Mouse (Mus musculus) neutrophil, adult 5-6 weeks (primary cell): Measurements from ENCODE around the gene Tmprss15. TPM values are rescaled to one million over a fixed set of nuclear protein-coding genes. Genes with fewer than 3 reads are reported as not detected.

Experiments
- ATAC-seq: fragments of 151-379, 151-347 bp; 2 replicates; pipeline ENCODE4 v1.8.0; 2017; ENCODE audit warnings: mild to moderate bottlenecking, moderate TSS enrichment; ENCODE audit not compliant: insufficient number of reproducible peaks, poor library complexity, low FRiP score, severe bottlenecking; ENCODE audit errors: extremely low read depth
- total RNA-seq: library from RNA; stranded (forward); fragments of 200-1000 nt; gene quantifications from 2 replicates; pipeline ENCODE4 v1.2.3, GENCODE M21; 2017

Gene Tmprss15
- not detected in 2 replicates for total RNA-seq

DNA sequence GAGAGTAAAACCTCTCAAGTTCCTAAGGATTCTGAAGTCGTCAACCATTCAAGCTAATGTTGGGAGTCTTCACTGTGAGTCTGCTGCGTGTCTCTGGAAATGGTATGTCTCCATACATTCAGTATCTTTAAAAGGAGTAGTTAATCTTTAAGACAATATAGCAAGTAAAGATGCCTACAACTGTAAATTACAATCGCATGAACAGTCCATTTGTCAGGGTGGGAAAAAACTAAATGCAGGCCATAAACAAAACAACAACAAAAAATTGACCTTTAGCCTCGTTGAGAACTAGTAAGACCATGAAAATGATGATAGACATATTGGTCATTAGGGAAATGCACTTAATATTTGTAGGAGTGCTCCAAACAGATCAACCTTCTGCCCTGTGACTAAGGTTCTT lies at the start of gene Tmprss15:
TSS of gene Tmprss15 (minus strand) at position 101 of the 400 bp plus-strand sequence.
- ATAC-seq = no peak

GRCm38 (mm10) chr16:79114879-79115278 lies 24.0 kb upstream of the Tmprss15 start:
- ATAC-seq = no peak

- no peak for ATAC-seq
These were observed 18.6 kb upstream of the Tmprss15 start for GRCm38 (mm10) chr16:79109516-79109915.

GRCm38 (mm10) chr16:79108969-79109368 lies 18.1 kb upstream of the Tmprss15 start:
- no peak for ATAC-seq

DNA sequence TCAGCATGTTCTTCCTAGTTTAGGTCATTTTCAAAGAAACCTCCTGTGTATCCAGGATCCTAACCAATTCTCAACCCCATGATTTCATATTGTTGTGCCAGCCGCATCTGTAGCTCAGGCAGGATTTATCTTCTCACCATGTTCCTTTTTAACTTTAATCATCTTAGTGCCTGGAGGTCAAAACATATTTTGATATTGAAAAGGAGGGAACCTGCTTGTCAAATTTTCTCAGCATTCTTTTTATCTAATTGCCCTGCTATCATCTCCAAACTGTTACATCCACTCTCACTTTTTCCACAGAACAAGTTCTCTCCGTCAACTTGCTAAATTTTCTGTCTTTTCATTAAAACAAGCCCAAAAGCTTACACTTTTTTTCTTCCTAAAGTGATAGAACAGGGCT lies 9.4 kb upstream of the Tmprss15 start:
- ATAC-seq = no peak

DNA sequence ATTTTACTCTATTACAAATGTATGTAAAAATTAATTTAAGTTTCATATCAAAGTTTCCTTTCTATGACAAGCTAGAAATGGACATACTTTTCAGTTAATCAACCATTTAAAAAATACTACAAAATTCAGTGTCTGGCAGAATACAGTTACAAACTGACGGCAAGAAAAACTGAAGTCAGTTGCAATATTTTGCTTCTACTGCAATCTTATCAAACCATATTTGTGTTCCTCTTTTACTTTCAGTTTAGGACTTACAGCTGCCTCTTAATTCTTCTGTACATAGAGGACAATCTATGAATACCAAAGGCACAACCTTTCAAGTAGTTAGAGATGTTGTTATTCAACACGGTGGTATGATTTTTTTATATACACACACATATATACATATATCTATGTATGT lies 7.4 kb upstream of the Tmprss15 start:
- no peak for ATAC-seq

DNA sequence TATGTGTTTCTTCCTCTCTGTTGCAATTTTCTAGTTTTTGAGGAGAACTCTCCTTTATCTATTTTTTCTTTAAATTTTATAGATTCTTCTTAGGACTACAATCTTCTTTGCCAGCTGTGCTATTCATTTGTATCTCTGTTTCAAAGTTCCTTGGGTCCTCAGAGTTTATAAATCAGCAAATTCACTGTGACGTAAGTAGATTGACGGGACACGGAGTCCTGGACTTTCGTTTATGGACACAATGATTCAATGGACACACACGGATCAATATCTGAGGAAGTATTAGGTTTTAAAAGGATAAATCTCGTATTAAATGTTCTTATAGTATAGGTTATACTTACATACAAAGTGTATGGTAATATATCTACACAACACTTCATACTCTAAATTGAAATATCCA lies 4.3 kb downstream of the Tmprss15 start:
- no peak for ATAC-seq

DNA sequence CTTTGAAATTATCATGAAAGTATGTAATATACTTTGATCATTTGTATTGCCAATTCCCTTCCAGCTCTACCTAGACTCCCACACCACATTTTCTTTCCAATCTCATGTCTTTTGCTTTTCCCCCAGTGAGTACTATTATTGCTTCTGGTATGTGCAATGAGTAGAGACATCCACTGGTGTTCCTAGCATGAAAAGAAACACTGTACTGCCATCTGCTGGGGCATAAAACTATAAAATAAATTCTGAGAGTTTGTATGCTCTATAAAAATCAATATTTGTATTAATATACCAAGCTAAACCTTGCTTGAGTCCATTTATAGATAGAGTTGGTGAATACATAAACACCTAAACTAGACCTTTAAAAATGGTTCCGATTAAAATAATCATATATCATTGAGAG lies 27.0 kb downstream of the Tmprss15 start:
- no peak for ATAC-seq

DNA sequence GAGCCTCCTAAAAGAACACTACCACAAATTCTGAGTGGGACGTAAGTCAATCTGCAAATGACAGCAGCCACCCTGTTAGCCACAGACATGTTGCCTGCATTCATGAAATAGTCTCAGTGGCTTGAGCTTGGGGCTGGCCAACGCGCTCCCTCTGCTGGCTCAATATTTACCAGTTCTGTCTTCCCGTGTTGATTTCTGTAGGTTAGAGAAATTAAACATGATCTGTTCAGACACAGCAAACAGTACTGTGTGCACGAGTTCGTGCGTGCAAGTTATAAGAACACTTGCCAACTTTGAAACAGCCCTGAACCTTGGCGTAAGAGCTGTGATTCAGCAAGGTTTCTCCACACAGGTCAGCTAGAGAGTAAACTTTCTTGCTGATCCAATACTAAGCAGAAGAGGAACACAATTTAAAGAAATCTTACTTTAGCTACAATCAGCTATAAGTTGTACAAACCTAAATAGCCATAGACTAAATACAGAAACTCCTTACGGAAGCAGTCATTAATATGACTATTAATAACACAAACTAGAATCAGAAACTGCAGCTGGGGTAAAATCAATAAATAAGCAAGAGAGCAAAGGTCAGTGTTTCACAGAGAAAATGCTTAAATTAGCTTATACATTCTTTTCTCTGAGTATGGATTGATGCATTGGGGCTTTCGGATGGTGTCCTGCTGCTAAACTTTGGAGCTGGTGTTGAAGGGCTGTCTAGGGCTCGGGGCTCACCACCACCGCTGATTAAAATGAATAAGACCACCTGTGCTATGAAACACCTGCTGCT lies 31.9 kb downstream of the Tmprss15 start:
- no peak for ATAC-seq

DNA sequence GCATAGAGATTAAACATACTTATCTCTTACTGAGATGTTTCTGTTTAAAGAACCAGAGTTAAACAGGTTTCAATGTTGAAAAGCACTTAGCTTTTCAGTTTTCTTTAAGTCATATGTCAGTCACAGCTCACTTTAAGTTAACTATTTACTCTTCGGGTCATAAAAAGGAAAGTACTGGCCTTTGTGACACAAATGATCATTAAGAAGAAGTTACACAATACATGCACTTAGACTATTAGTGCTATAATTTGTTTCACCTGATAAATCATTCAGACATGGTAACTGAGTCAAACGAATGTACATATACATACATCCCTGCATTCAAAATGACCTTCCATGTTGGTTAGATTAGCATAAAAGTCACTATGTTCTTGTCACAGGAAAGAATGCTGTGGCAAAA lies 58.3 kb downstream of the Tmprss15 start:
- no peak for ATAC-seq

DNA sequence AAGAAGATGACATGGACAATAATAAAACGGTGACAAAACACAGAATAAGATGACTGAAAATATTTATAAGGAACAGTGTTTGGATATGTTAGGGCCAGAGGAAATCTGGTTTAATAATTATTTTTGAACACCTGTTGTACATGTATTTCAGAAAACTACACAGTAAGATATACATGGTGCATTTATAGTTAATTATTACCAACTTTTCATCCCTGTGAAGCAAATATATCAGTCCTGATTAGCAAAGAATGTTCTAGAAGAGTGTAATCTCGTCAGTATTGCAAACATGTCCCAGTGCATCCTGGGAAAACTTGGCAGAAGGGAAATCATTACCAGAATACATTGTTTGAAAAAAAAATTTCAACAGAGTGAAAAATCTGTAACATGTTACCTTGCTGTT lies 88.1 kb downstream of the Tmprss15 start:
- ATAC-seq = no peak

DNA sequence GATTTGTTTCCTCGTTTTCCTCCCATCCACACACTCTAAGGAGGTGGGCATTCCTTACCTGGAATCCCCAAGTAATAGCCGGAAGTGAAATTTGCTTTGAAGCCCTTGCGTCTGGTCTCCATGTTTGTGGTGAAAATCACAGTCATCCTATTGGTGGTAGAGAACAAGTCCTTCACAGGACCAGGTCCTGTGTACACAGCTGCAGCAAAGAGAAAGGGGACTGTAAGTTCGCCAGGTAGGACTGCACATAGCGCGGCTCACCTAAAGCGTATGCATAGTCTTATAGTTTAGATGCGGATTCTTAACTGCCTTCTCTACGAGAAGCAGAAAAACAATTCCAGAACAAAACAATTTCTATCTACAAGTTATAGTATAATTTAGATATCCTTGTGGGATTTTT lies 89.2 kb downstream of the Tmprss15 start:
- no peak for ATAC-seq

GRCm38 (mm10) chr16:78976384-78976783 lies 114.5 kb downstream of the Tmprss15 start:
- ATAC-seq = no peak

DNA sequence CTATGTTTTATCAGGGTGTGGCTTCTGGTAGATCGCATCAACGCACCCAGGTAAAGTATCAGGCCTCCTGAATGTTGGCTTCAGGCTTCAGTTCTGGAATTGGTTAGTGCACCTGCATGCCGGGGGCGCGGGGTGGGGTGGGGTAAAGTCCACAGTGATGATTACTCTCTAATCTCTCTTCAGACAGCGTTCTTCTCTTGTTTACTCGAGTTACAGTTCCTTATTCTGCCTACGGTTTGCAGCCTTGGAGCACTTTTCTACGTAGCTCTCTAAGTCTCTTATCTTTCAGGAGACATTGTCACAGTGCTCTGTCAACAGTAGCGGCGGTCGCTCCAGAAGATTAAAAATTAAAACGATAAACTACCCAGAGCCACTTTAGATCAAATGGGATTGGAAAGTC lies 116.8 kb downstream of the Tmprss15 start:
- ATAC-seq = no peak

DNA sequence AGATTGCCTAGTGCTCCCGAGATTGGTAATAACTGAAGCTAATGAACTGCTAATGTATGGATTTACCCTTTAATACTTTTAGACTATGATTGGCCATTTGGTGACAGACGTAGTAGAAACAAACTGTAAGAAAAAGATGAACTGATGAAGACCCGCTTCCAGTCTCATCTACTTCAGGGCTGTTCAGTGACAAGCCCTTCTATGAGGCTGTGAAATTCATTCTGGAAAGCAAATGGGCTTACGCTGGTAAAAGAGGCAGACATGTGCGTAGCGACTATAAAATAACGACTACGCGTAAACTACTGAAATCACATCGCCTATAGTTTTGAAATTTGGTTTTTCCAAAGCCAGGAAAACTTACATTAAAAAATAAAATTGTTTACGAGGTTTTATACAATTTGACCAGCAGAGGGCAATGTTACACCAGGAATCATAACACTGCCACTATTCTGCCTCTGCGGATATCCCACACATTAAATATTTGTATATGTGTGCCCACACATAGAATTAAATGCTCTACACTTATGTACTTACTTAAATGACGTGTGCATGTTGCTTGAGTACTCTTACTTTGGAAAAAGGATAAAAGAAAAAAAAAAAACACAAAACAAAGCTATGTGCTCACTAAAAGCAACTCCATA lies 121.7 kb downstream of the Tmprss15 start:
- no peak for ATAC-seq

DNA sequence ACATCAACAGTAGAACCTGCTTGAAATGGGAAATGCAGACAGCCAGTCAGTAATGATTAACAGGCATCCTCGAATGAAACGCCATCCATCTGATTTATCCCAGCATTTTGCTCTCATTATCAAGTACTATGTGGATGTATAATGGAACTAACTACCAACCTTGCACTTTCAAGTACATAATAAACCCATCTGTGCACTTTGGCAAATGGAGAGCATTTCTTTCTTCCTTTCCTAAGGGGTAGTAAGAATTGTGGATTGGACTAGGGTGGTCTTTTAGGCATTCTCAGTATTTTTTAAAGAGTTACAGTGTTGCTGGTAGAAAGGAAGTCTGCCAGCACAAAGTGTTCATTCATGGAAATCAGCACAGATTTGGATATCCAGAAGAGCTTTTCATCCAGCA lies 133.5 kb downstream of the Tmprss15 start:
- ATAC-seq = no peak

DNA sequence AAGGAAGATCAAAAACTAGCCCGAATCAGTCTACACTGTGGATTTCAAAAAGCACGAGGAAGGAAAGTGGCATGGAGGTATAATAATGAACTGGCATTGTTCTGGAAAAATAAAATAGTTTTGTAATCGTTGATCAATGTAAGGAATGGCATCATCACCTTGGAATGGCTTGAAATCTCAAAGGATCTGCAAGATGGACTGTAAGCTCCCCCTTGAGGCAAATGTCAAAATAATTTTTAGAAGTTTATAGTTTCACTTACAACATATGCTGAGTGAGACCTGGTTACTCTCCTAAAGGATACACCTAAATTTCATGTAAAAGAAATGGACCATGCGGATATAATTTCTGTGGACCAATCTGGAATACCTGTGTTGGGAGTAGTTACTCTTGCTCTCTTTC lies 140.5 kb downstream of the Tmprss15 start:
- no peak for ATAC-seq

- ATAC-seq = no peak
These were observed 153.1 kb downstream of the Tmprss15 start for GRCm38 (mm10) chr16:78937755-78938154.

- ATAC-seq = no peak
These were observed 156.6 kb downstream of the Tmprss15 start for GRCm38 (mm10) chr16:78934298-78934697.

- no peak for ATAC-seq
These were observed 159.4 kb downstream of the Tmprss15 start for GRCm38 (mm10) chr16:78931287-78932025.
